Mouse (Mus musculus): ENCODE measurements at regions not wholly inside any gene's neighbourhood (a gene's known extent, or its start where the extent isn't known, plus 50 kb on each side); places are given as distances from the start of the nearest gene placed in this dataset.
"Not testable (repeated sequence)": the region's sequence is repeated elsewhere in the genome, so short reads cannot be mapped to it uniquely, and the experiment has no call there.

DNA sequence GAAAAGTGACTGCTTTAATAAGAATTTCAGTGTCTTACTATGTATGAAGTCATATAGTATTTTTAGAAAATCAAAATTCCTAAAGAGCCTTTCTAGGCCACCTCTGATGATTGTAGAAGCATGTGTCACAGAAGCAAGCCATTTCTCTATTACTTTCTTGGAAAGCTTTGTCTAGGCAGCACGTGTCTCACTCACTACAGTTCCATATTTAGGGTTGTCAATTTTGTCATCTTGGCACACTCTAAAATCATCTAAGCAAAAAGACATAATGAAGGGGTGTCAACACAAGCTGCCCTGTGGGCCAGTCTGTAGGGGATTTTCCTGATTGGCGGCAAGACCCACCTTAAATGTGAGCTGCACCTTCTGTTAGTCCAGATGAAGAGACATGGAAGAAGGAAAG is 723.1 kb upstream of the Brinp1 start:
- no peak overlapping the region for H3K4me2 ChIP-seq (ENCODE audit: low read depth, severe bottlenecking)
- H3K27ac ChIP-seq (replicated peaks; ENCODE audit: low read depth, low read length): no peak overlapping the region
- H3K4me1 ChIP-seq (ENCODE audit: control insufficient read depth, insufficient read depth, low read length): no peaks in the 10 kb centered on the region
- ATAC-seq (ENCODE audit: insufficient number of reproducible peaks, low FRiP score, low TSS enrichment, low read depth): no peak
- H3K9me3 ChIP-seq (ENCODE audit: control insufficient read depth, low read length): no peaks in the 10 kb centered on the region
- WGBS: 88% methylated on average over 2 of the region's 2 CpGs
- H3K27me3 ChIP-seq (ENCODE audit: control insufficient read depth, insufficient read depth, low read length): no peaks in the 10 kb centered on the region
- H3K9ac ChIP-seq (ENCODE audit: low read length): no peak overlapping the region
- H3K4me3 ChIP-seq (ENCODE audit: low read depth, low read length): no peak overlapping the region
- H3K36me3 ChIP-seq (ENCODE audit: control insufficient read depth, insufficient read depth, low read length): no peaks in the 10 kb centered on the region
- no peak for DNase-seq (ENCODE audit: low spot score)

DNA sequence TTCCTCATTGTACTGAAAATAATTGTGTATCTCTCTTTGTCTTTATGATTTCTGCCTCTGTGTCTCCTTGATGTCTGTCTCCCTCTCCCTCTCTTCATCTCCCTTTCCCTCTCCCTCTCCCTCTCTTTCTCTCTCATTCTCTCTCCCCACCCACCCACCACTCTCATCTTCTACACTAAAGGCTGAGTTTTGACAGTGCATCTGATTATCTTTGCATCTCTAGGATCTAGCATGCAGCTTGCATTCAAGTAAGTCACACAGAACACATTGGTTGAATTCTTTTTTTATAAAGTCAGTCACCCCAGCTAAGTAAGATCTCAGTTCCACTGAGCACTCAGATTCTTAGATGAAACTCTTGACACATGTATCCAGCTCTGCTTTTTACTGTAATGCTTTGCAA is 719.3 kb upstream of the Brinp1 start:
- Histone ChIP-seq H3K4me2 (ENCODE audit: low read depth, severe bottlenecking) (no peak overlapping the region), H3K4me1 (ENCODE audit: control insufficient read depth, insufficient read depth, low read length) (no peaks in the 10 kb centered on the region), H3K27ac (replicated peaks; ENCODE audit: low read depth, low read length) (no peak overlapping the region), H3K27me3 (ENCODE audit: control insufficient read depth, insufficient read depth, low read length) (no peaks in the 10 kb centered on the region), H3K9me3 (ENCODE audit: control insufficient read depth, low read length) (no peaks in the 10 kb centered on the region), H3K36me3 (ENCODE audit: control insufficient read depth, insufficient read depth, low read length) (no peaks in the 10 kb centered on the region), H3K9ac (ENCODE audit: low read length) (no peak overlapping the region), H3K4me3 (ENCODE audit: low read depth, low read length) (no peak overlapping the region)
- no peak for DNase-seq (ENCODE audit: low spot score)
- ATAC-seq (ENCODE audit: insufficient number of reproducible peaks, low FRiP score, low TSS enrichment, low read depth): no peak

DNA sequence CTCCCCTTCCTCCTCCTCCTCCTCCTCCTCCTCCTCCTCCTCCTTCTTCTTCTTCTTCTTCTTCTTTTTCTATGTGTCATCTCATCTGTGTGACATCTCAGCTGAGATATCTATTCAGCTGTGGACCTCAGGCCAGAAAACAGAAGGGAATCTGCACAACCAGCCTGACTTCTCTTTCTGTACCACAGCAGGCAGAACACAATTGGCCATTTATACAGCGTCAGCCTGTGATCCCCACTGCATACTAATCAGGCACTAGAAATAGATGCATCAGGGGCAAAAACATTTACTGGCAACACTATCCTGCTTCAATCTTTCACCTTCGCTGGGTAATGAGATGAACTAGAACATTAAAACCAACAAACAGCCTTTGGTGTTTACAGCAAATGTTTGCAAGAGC is 674.7 kb upstream of the Brinp1 start:
- DNase-seq (ENCODE audit: low spot score): no peak
- Histone ChIP-seq H3K27me3 (ENCODE audit: control insufficient read depth, insufficient read depth, low read length) (no peaks in the 10 kb centered on the region), H3K4me1 (ENCODE audit: control insufficient read depth, insufficient read depth, low read length) (no peaks in the 10 kb centered on the region), H3K36me3 (ENCODE audit: control insufficient read depth, insufficient read depth, low read length) (no peaks in the 10 kb centered on the region), H3K9ac (ENCODE audit: low read length) (no peak overlapping the region), H3K4me3 (ENCODE audit: low read depth, low read length) (no peak overlapping the region), H3K9me3 (ENCODE audit: control insufficient read depth, low read length) (no peaks in the 10 kb centered on the region), H3K27ac (replicated peaks; ENCODE audit: low read depth, low read length) (no peak overlapping the region), H3K4me2 (ENCODE audit: low read depth, severe bottlenecking) (no peak overlapping the region)
- 81% methylated on average over 2 of the region's 2 CpGs for WGBS
- no peak for ATAC-seq (ENCODE audit: insufficient number of reproducible peaks, low FRiP score, low TSS enrichment, low read depth)

- H3K4me3 ChIP-seq (ENCODE audit: low read depth, low read length); H3K9me3 ChIP-seq (ENCODE audit: control insufficient read depth, low read length); H3K36me3 ChIP-seq (ENCODE audit: control insufficient read depth, insufficient read depth, low read length); ATAC-seq (ENCODE audit: insufficient number of reproducible peaks, low FRiP score, low TSS enrichment, low read depth); H3K4me2 ChIP-seq (ENCODE audit: low read depth, severe bottlenecking); DNase-seq (ENCODE audit: low spot score); H3K27me3 ChIP-seq (ENCODE audit: control insufficient read depth, insufficient read depth, low read length); H3K4me1 ChIP-seq (ENCODE audit: control insufficient read depth, insufficient read depth, low read length); H3K9ac ChIP-seq (ENCODE audit: low read length); H3K27ac ChIP-seq (replicated peaks; ENCODE audit: low read depth, low read length): not testable (repeated sequence)
- WGBS: 85% methylated on average over 2 of the region's 2 CpGs
Measured at GRCm38 (mm10) chr4:69626426-69626825, 672.2 kb upstream of the Brinp1 start.

- Histone ChIP-seq H3K4me2 (ENCODE audit: low read depth, severe bottlenecking) (no peak overlapping the region), H3K9me3 (ENCODE audit: control insufficient read depth, low read length) (no peaks in the 10 kb centered on the region), H3K27me3 (ENCODE audit: control insufficient read depth, insufficient read depth, low read length) (no peaks in the 10 kb centered on the region), H3K9ac (ENCODE audit: low read length) (no peak overlapping the region), H3K4me3 (ENCODE audit: low read depth, low read length) (no peak overlapping the region), H3K4me1 (ENCODE audit: control insufficient read depth, insufficient read depth, low read length) (no peaks in the 10 kb centered on the region), H3K36me3 (ENCODE audit: control insufficient read depth, insufficient read depth, low read length) (no peaks in the 10 kb centered on the region), H3K27ac (replicated peaks; ENCODE audit: low read depth, low read length) (no peak overlapping the region)
- 85% methylated on average over 2 of the region's 2 CpGs for WGBS
- ATAC-seq (ENCODE audit: insufficient number of reproducible peaks, low FRiP score, low TSS enrichment, low read depth) (no peak), DNase-seq (ENCODE audit: low spot score) (no peak)
Measured at GRCm38 (mm10) chr4:69625831-69626230, 671.6 kb upstream of the Brinp1 start.

DNA sequence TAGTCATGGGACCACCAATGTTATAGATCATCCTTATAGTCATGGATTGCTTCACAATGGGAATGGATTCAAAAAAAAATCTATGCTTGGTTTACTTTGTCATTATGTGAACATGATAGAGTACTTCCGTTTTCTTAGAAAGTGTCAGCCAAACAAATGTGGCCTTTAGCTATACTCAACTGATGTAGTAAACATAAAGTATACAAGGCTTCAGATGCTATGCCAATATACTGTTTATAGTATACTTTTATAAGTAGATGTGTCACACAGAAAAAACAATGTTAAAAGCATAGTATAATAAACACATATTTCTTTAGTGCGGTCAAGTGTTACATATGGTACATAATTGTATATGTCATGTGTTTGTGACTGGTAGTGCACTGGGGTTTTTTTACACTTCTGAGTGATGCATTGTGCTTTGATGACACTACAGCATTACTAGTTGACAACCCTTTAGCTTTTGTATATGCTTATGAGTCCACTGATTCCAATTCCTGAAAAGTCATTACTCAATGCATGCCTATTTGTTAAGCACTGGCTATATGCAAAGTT is 666.9 kb upstream of the Brinp1 start:
- Histone ChIP-seq H3K9me3 (ENCODE audit: control insufficient read depth, low read length) (no peaks in the 10 kb centered on the region), H3K4me3 (ENCODE audit: low read depth, low read length) (no peak overlapping the region), H3K4me2 (ENCODE audit: low read depth, severe bottlenecking) (no peak overlapping the region), H3K27me3 (ENCODE audit: control insufficient read depth, insufficient read depth, low read length) (no peaks in the 10 kb centered on the region), H3K9ac (ENCODE audit: low read length) (no peak overlapping the region), H3K36me3 (ENCODE audit: control insufficient read depth, insufficient read depth, low read length) (no peaks in the 10 kb centered on the region), H3K4me1 (ENCODE audit: control insufficient read depth, insufficient read depth, low read length) (no peaks in the 10 kb centered on the region), H3K27ac (replicated peaks; ENCODE audit: low read depth, low read length) (no peak overlapping the region)
- DNase-seq (ENCODE audit: low spot score) (no peak), ATAC-seq (ENCODE audit: insufficient number of reproducible peaks, low FRiP score, low TSS enrichment, low read depth) (no peak)
- WGBS: 92% methylated on average over 2 of the region's 2 CpGs

GRCm38 (mm10) chr4:69618161-69618730 is 664.0 kb upstream of the Brinp1 start:
- Histone ChIP-seq H3K4me1 (ENCODE audit: control insufficient read depth, insufficient read depth, low read length) (no peaks in the 10 kb centered on the region), H3K9me3 (ENCODE audit: control insufficient read depth, low read length) (no peaks in the 10 kb centered on the region), H3K4me2 (ENCODE audit: low read depth, severe bottlenecking) (no peak overlapping the region), H3K9ac (ENCODE audit: low read length) (no peak overlapping the region), H3K27ac (replicated peaks; ENCODE audit: low read depth, low read length) (no peak overlapping the region), H3K4me3 (ENCODE audit: low read depth, low read length) (no peak overlapping the region), H3K36me3 (ENCODE audit: control insufficient read depth, insufficient read depth, low read length) (no peaks in the 10 kb centered on the region), H3K27me3 (ENCODE audit: control insufficient read depth, insufficient read depth, low read length) (no peaks in the 10 kb centered on the region)
- no peak for ATAC-seq (ENCODE audit: insufficient number of reproducible peaks, low FRiP score, low TSS enrichment, low read depth)
- DNase-seq (ENCODE audit: low spot score): no peak
- WGBS: 82% methylated on average over 5 of the region's 5 CpGs

DNA sequence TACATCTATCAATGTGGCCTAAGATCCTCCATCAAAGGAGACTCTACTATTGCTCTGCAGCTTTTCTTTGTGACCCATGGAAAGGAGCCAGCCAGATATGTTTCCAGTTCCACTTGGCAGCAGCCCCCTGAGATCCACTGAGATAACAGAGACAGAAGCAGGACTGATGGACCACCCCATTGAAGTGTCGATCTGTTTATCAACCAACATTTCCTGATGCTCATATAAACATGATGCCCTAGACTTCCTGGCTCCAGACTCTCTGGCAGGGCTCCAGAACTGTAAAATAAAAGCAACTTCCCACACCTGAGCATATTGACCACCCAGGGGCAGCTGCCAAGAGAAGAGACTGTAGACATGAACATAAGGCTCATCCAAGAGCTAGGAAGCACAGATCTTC is 660.7 kb upstream of the Brinp1 start:
- H3K9me3 ChIP-seq (ENCODE audit: control insufficient read depth, low read length): no peaks in the 10 kb centered on the region
- H3K9ac ChIP-seq (ENCODE audit: low read length): no peak overlapping the region
- no peaks in the 10 kb centered on the region for H3K4me1 ChIP-seq (ENCODE audit: control insufficient read depth, insufficient read depth, low read length)
- no peaks in the 10 kb centered on the region for H3K27me3 ChIP-seq (ENCODE audit: control insufficient read depth, insufficient read depth, low read length)
- WGBS: 81% methylated on average over 1 of the region's 1 CpGs
- H3K4me3 ChIP-seq (ENCODE audit: low read depth, low read length): no peak overlapping the region
- no peaks in the 10 kb centered on the region for H3K36me3 ChIP-seq (ENCODE audit: control insufficient read depth, insufficient read depth, low read length)
- no peak overlapping the region for H3K4me2 ChIP-seq (ENCODE audit: low read depth, severe bottlenecking)
- H3K27ac ChIP-seq (replicated peaks; ENCODE audit: low read depth, low read length): no peak overlapping the region
- ATAC-seq (ENCODE audit: insufficient number of reproducible peaks, low FRiP score, low TSS enrichment, low read depth) (no peak), DNase-seq (ENCODE audit: low spot score) (no peak)

DNA sequence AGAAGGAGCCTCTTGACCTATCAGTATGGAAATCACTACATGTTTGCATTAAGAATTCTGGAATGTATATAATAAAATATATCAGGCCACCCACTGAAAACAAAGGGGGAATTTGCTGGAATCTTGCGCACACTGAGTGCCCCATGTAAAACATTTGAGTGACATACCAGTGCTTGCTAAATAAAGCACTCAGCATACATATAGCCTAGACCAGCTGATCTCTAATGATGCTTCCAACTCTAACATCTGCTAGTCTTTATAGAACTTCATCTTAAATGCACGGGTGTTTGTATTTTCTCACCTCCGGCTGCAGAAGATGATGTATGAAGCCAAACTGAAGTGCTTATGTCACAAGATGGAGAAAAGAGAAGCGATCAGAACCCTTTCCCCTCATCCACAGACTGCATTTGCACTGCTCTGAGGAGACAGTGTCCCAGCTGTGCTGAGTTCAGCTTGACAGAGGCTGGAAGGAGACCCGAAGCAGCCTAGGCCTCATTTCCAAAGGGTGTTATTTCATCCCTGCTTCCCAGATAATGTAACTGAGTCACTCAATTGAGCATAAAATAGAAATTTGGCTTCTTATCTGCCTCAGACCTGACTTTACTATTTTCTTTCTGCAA is 657.6 kb upstream of the Brinp1 start:
- Histone ChIP-seq H3K9me3 (ENCODE audit: control insufficient read depth, low read length) (no peaks in the 10 kb centered on the region), H3K4me1 (ENCODE audit: control insufficient read depth, insufficient read depth, low read length) (no peaks in the 10 kb centered on the region), H3K9ac (ENCODE audit: low read length) (no peak overlapping the region), H3K4me2 (ENCODE audit: low read depth, severe bottlenecking) (no peak overlapping the region), H3K27ac (replicated peaks; ENCODE audit: low read depth, low read length) (no peak overlapping the region), H3K4me3 (ENCODE audit: low read depth, low read length) (no peak overlapping the region), H3K36me3 (ENCODE audit: control insufficient read depth, insufficient read depth, low read length) (no peaks in the 10 kb centered on the region), H3K27me3 (ENCODE audit: control insufficient read depth, insufficient read depth, low read length) (no peaks in the 10 kb centered on the region)
- WGBS: 84% methylated on average over 5 of the region's 5 CpGs
- DNase-seq (ENCODE audit: low spot score): no peak
- no peak for ATAC-seq (ENCODE audit: insufficient number of reproducible peaks, low FRiP score, low TSS enrichment, low read depth)
